Mouse (Mus musculus) bone marrow macrophage, adult 2 months (primary cell): Measurements from ENCODE around the gene Jarid2.

ENCODE experiments used
- CTCF ChIP-seq: IDR thresholded peaks from 2 replicates; pipeline ENCODE4 v1.5.1; 2012; ENCODE audit warnings: low read depth, mild to moderate bottlenecking, low read length, moderate library complexity
- POLR2A ChIP-seq: IDR thresholded peaks from 2 replicates; pipeline ENCODE4 v1.6.1; 2012; ENCODE audit warnings: mild to moderate bottlenecking, low read depth, low read length, borderline replicate concordance

DNA sequence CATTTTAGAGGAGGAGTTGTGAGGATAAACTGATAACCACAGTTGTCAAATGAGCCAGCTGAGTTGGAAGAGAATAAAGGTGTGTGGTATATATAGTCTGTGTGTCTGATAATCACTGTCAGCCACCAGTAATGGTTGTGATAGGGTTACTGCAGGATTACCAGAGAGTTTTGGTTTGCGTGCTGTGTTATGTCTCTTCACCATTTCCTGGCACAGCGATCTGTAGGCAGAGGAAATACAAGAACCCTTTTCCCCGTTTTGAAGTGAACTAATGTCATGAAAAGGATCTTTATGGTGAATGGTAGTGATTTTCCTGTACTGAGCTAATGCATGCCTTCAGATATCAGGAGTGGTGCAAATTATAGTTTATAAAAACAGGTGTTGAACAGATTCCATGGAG lies 122.8 kb downstream of the Jarid2 start:
- no peak for TF ChIP-seq CTCF
- no peak for TF ChIP-seq POLR2A
